Mouse (Mus musculus) heart, adult 2 months (tissue): ENCODE results near the gene Lgals4. TPM values are rescaled to one million over a fixed set of nuclear protein-coding genes. Genes with fewer than 3 reads are reported as not detected.

Source experiments
- DNase-seq, 2 experiments: peaks; one replicate each; pipeline ENCODE4 v3.0.0; 2021
- H3K27ac ChIP-seq: fragments of 200-600 bp; 2 replicates; pipeline ENCODE4 v1.8.1; 2022
- H3K27me3 ChIP-seq: fragments of 200-500 bp; 2 replicates; pipeline ENCODE4 v1.6.1; 2012; ENCODE audit warnings: mild to moderate bottlenecking, low read length, inconsistent platforms, mixed read lengths; ENCODE audit not compliant: control insufficient read depth, insufficient read depth
- H3K36me3 ChIP-seq: fragments of 200-500 bp; 2 replicates; pipeline ENCODE4 v1.6.1; 2012; ENCODE audit warnings: low read length, inconsistent platforms; ENCODE audit not compliant: control insufficient read depth, insufficient read depth
- H3K4me1 ChIP-seq: fragments of 200-500 bp; 2 replicates; pipeline ENCODE4 v1.6.1; 2011; ENCODE audit warnings: low read length; ENCODE audit not compliant: control insufficient read depth, insufficient read depth
- H3K4me3 ChIP-seq: fragments of 200-600 bp; 2 replicates; pipeline ENCODE4 v1.8.1; 2022
- H3K79me2 ChIP-seq: fragments of 200-500 bp; replicated peaks from 2 replicates; pipeline ENCODE4 v1.6.1; 2012; ENCODE audit warnings: mild to moderate bottlenecking, inconsistent platforms, low read length, moderate library complexity, mixed read lengths; ENCODE audit not compliant: control insufficient read depth, insufficient read depth
- H3K9ac ChIP-seq: fragments of 200-500 bp; 2 replicates; pipeline ENCODE4 v1.6.1; 2012; ENCODE audit warnings: low read depth, mild to moderate bottlenecking, control low read depth, inconsistent platforms, low read length, mixed read lengths
- CTCF ChIP-seq: fragments of 200-600 bp; IDR thresholded peaks from 2 replicates; pipeline ENCODE4 v1.8.1; 2022; ENCODE audit warnings: antibody characterized with exemption, mild to moderate bottlenecking, moderate library complexity
- EP300 ChIP-seq: fragments of 200-500 bp; IDR thresholded peaks from 2 replicates; pipeline ENCODE4 v1.6.1; 2011; ENCODE audit warnings: low read depth, low read length, control low read depth; ENCODE audit not compliant: insufficient read depth
- POLR2A ChIP-seq: fragments of 200-500 bp; IDR thresholded peaks from 2 replicates; pipeline ENCODE4 v1.6.1; 2011; ENCODE audit warnings: mild to moderate bottlenecking, low read depth, low read length, control low read depth; ENCODE audit not compliant: insufficient read depth
- WGBS: fragments of 180-500 bp; shearing (Covaris S2); methylation state at CpG from one replicate; pipeline ENCODE4 v1.1.7; 2018; 5-methylcytosine and 5-hydroxymethylcytosine counted together
- intact Hi-C: fragments of 180-260 bp; cut with DNase I; formaldehyde crosslinking; loops from one replicate; pipeline ENCODE4 v1.15.1; 2025
- long read RNA-seq: library from polyadenylated mRNA; stranded (forward); transcript quantifications from one replicate; pipeline ENCODE4 v2.0.0, GENCODE M21; 2021
- polyA plus RNA-seq: library from polyadenylated mRNA; depleted of rRNA; stranded (reverse); fragments of >200 nt; gene quantifications from 2 replicates; pipeline ENCODE4 v1.2.3, GENCODE M21; 2012; rRNA removed
- total RNA-seq, 2 experiments: library from RNA; stranded (reverse); gene quantifications; 2 replicates each; pipeline ENCODE4 v1.2.3; 2021

The Lgals4 gene
- total RNA-seq, result 10 to 100 TPM; 18.5 to 27.6 TPM
- polyA plus RNA-seq, result 63.6 and 121 TPM in 2 replicates
- long read RNA-seq, partial matches to known transcripts, result 2 of 8 reads
- long read RNA-seq, other reads (novel, unspliced or antisense), result 5 of 8 reads

- TF ChIP-seq POLR2A (no peak; the same call in 1 of the 2 replicates), CTCF (no peak), EP300 (no peak)
- intact Hi-C loops, result no loop called here
Measured at GRCm38 (mm10) chr7:28833723-28834347, at the start of gene Lgals4. TSS of gene Lgals4 (plus strand) at chr7:28833854.

DNA sequence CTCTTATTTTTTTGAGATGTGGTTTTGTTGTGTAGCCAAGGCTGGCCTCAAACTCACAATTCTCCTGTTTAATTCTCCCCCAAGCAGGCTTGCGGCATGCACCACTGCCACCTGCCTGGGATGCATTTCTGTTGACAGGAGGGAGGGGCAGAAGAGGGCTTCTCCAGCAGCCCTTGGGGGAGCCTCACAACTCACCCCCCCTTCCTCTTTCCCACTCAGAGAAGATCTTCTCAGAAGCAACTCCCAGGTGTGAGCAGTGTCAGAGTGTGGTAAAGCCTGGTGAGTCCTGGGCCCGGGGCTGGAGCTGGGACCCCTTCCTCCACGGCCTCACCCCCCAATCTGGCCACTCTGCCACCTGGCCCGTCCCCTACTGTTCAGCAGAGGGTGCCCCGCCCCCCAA lies 48.5 kb upstream of the Lgals4 start:
- no peak for TF ChIP-seq CTCF
- TF ChIP-seq EP300, result no peak
- no peak for TF ChIP-seq POLR2A
- Histone ChIP-seq H3K4me1 (peaks cover 6% of the 10 kb centered on the region), H3K36me3 (no peaks in the 10 kb centered on the region), H3K27ac (no peak overlapping the region), H3K79me2 (no peaks in the 10 kb centered on the region), H3K4me3 (no peak overlapping the region), H3K27me3 (no peaks in the 10 kb centered on the region), H3K9ac (no peak overlapping the region)
- DNase-seq, result no peak
- intact Hi-C loops, result no loop called here
- WGBS, result 90% methylated on average over 5 of the region's 5 CpGs

More at GRCm38 (mm10) chr7:28833723-28834347, at the start of gene Lgals4:
- no peak within 1 kb of the TSS for H3K4me3 ChIP-seq
- H3K27me3 ChIP-seq, result no peaks in the 10 kb centered on the region
- H3K4me1 ChIP-seq, result peaks cover 3% of the 10 kb centered on the region
- DNase-seq, result no peak
- H3K79me2 ChIP-seq, result no peaks in the 10 kb centered on the region
- no peak within 1 kb of the TSS for H3K9ac ChIP-seq
- 82% methylated on average over 6 of the region's 6 CpGs for WGBS
- peaks cover 6% of the 10 kb centered on the region; the same call in 1 of the 2 replicates for H3K36me3 ChIP-seq
- H3K27ac ChIP-seq, result no peak within 1 kb of the TSS

DNA sequence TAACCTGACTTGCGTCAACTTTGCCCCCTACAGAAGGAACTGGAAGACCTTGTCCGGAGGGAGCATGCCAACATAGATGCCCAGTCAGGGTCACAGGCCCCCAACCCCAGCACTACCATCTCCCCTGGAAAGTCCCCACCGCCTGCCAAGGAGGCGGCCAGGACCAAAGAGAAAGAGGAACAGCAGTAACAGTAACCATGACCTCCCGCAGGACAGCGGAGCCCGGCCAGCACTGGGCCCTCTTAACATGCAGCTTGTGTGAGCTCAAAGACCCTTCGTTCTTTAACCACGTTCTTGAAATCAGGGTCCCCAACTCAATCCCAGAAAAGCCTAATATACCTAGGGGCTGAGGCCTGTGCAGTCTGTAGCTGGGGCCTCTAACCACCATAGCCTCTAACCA lies 45.8 kb upstream of the Lgals4 start:
- no peaks in the 10 kb centered on the region for H3K79me2 ChIP-seq
- H3K36me3 ChIP-seq, result no peaks in the 10 kb centered on the region
- H3K27ac ChIP-seq, result no peak overlapping the region
- peaks cover 3% of the 10 kb centered on the region; the same call in 1 of the 2 replicates for H3K4me1 ChIP-seq
- intact Hi-C loops, result no loop called here
- 89% methylated on average over 9 of the region's 9 CpGs for WGBS
- no peak for DNase-seq
- no peak overlapping the region for H3K9ac ChIP-seq
- TF ChIP-seq CTCF (no peak), EP300 (no peak), POLR2A (no peak)
- no peak overlapping the region for H3K4me3 ChIP-seq
- H3K27me3 ChIP-seq, result no peaks in the 10 kb centered on the region

DNA sequence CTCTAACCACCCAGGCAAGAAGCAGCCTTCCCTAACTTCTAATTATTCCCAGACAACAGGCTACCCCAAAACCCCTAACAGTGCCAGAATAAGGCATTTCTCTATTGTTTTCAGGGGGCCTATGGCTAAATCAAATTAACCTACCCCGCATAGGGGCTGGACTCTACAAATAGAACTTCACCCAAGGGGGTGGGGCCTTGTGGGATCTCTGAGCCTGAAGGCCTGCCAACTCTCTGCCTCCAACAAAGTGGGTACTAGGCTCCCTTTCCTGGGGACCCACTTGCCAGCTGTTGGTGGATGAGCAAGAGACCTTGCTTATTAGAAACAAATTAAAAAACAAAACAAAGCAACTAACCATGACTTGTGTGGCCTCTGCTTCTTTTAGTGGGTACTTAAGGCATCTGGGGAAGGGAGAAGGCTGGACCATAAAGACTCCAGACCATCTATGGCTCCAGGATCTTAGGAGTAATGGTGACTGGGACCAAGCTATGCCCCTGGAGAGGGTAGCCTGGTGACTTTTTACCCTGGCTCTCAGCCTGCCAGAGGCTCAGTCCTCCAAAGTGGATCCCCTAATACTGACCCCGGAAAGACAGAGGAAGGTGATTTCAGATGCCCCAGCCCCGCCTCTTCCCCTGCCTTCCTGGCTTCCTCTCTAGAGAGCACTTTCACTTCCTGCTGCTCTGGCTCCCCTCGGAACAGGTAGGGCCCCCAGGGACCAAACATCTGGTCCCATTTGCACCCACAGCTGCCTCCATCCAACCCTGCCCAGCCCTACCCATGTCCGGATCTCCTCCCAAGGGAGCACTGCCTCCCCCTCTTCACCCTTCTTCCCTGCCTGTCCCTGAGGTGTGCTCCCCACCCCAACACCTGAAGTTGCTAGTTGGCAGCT lies 45.1 kb upstream of the Lgals4 start, which contains the start of gene Rinl:
Gene Rinl (plus strand): TSS at position 663 of the 889 bp plus-strand sequence.
- no peak within 1 kb of the TSS for H3K4me3 ChIP-seq
- H3K79me2 ChIP-seq, result no peaks in the 10 kb centered on the region
- peak in 1 of 2 experiments; percentile 67 for DNase-seq
- no peak within 1 kb of the TSS; the same call in 1 of the 2 replicates for H3K9ac ChIP-seq
- no peaks in the 10 kb centered on the region for H3K27me3 ChIP-seq
- TF ChIP-seq POLR2A, result no peak
- no peak for TF ChIP-seq CTCF
- TF ChIP-seq EP300, result no peak
- 52% methylated on average over 5 of the region's 5 CpGs for WGBS
- H3K4me1 ChIP-seq, result peaks cover 3% of the 10 kb centered on the region; the same call in 1 of the 2 replicates
- intact Hi-C loops, result no loop called here
- no peak within 1 kb of the TSS for H3K27ac ChIP-seq
- H3K36me3 ChIP-seq, result no peaks in the 10 kb centered on the region

- H3K27me3 ChIP-seq, result no peaks in the 10 kb centered on the region
- intact Hi-C loops, result no loop called here
- TF ChIP-seq EP300 (no peak), POLR2A (no peak), CTCF (no peak)
- H3K79me2 ChIP-seq, result no peaks in the 10 kb centered on the region
- 74% methylated on average over 3 of the region's 3 CpGs for WGBS
- H3K36me3 ChIP-seq, result no peaks in the 10 kb centered on the region
- no peak for DNase-seq
- H3K4me1 ChIP-seq, result peaks cover 3% of the 10 kb centered on the region; the same call in 1 of the 2 replicates
- H3K27ac ChIP-seq, result no peak overlapping the region
- no peak overlapping the region; the same call in 1 of the 2 replicates for H3K9ac ChIP-seq
- H3K4me3 ChIP-seq, result no peak overlapping the region
Measured at GRCm38 (mm10) chr7:28789235-28789634, 44.4 kb upstream of the Lgals4 start.
